Mouse (Mus musculus) splenic B cell, adult 2 months (primary cell): ENCODE results near the gene Tmem170b.
"Not testable (repeated sequence)": the region's sequence is repeated elsewhere in the genome, so short reads cannot be mapped to it uniquely, and the experiment has no call there.

Source experiments
- DNase-seq: peaks from one replicate; pipeline ENCODE4 v3.0.0-alpha.2; 2011; ENCODE audit warnings: low read depth, low spot score
- H3K27me3 ChIP-seq: 2 replicates; pipeline ENCODE4 v1.6.1; 2012; ENCODE audit warnings: mild to moderate bottlenecking, low read length, moderate library complexity, mixed read lengths; ENCODE audit not compliant: control insufficient read depth, poor library complexity, insufficient read depth, severe bottlenecking
- H3K36me3 ChIP-seq: 2 replicates; pipeline ENCODE4 v1.6.1; 2012; ENCODE audit warnings: mild to moderate bottlenecking, low read length, moderate library complexity, mixed read lengths; ENCODE audit not compliant: control insufficient read depth, poor library complexity, insufficient read depth, severe bottlenecking

The Tmem170b gene

GRCm38 (mm10) chr13:41670386-41671130 lies 64.9 kb downstream of the Tmem170b start:
- Histone ChIP-seq H3K36me3 (no peaks in the 10 kb centered on the region), H3K27me3 (no peaks in the 10 kb centered on the region)
- no peak for DNase-seq

GRCm38 (mm10) chr13:41671136-41671705 lies 65.5 kb downstream of the Tmem170b start:
- Histone ChIP-seq H3K36me3 (no peaks in the 10 kb centered on the region), H3K27me3 (no peaks in the 10 kb centered on the region)
- no peak for DNase-seq

GRCm38 (mm10) chr13:41672904-41673303 lies 67.2 kb downstream of the Tmem170b start:
- H3K27me3 ChIP-seq, DNase-seq, H3K36me3 ChIP-seq: not testable (repeated sequence)

- Histone ChIP-seq H3K36me3 (no peaks in the 10 kb centered on the region), H3K27me3 (no peaks in the 10 kb centered on the region)
- DNase-seq: no peak
Observed at GRCm38 (mm10) chr13:41673541-41673940, 67.8 kb downstream of the Tmem170b start.

GRCm38 (mm10) chr13:41674608-41675007 lies 68.9 kb downstream of the Tmem170b start:
- H3K36me3 ChIP-seq, H3K27me3 ChIP-seq, DNase-seq: not testable (repeated sequence)

GRCm38 (mm10) chr13:41675498-41675897 lies 69.8 kb downstream of the Tmem170b start:
- Histone ChIP-seq H3K36me3 (no peaks in the 10 kb centered on the region), H3K27me3 (no peaks in the 10 kb centered on the region)
- DNase-seq: no peak

GRCm38 (mm10) chr13:41675966-41676835 lies 70.5 kb downstream of the Tmem170b start:
- Histone ChIP-seq H3K36me3 (no peaks in the 10 kb centered on the region), H3K27me3 (no peaks in the 10 kb centered on the region)
- no peak for DNase-seq

GRCm38 (mm10) chr13:41676836-41677186 lies 71.1 kb downstream of the Tmem170b start:
- DNase-seq: no peak
- no peaks in the 10 kb centered on the region for H3K27me3 ChIP-seq
- H3K36me3 ChIP-seq: no peaks in the 10 kb centered on the region

- DNase-seq: no peak
- Histone ChIP-seq H3K27me3 (no peaks in the 10 kb centered on the region), H3K36me3 (no peaks in the 10 kb centered on the region)
Observed at GRCm38 (mm10) chr13:41680854-41681549, 75.3 kb downstream of the Tmem170b start.

GRCm38 (mm10) chr13:41682341-41683119 lies 76.8 kb downstream of the Tmem170b start:
- Histone ChIP-seq H3K36me3 (no peaks in the 10 kb centered on the region), H3K27me3 (no peaks in the 10 kb centered on the region)
- DNase-seq: no peak

- Histone ChIP-seq H3K27me3 (no peaks in the 10 kb centered on the region), H3K36me3 (no peaks in the 10 kb centered on the region)
- no peak for DNase-seq
Observed at GRCm38 (mm10) chr13:41683356-41684012, 77.8 kb downstream of the Tmem170b start.

GRCm38 (mm10) chr13:41685499-41685898 lies 79.8 kb downstream of the Tmem170b start:
- no peak for DNase-seq
- H3K36me3 ChIP-seq: no peaks in the 10 kb centered on the region
- no peaks in the 10 kb centered on the region for H3K27me3 ChIP-seq

GRCm38 (mm10) chr13:41689055-41689454 lies 83.3 kb downstream of the Tmem170b start:
- Histone ChIP-seq H3K27me3 (no peaks in the 10 kb centered on the region), H3K36me3 (no peaks in the 10 kb centered on the region)
- no peak for DNase-seq
